Mouse (Mus musculus) left cerebral cortex, postnatal 10 days (tissue): ENCODE data around the gene Itpripl2. TPM values are rescaled to one million over a fixed set of nuclear protein-coding genes. Genes with fewer than 3 reads are reported as not detected.
A peak's percentile ranks its signal among the peaks of the same experiment; 100 is the strongest.

Source experiments
- DNase-seq, 2 experiments: peaks; one replicate each; pipeline ENCODE4 v3.0.0; 2021 to 2022; ENCODE audit warnings: low spot score in 2 of 2, mixed read lengths in 1 of 2; ENCODE audit errors: extremely low spot score in 1 of 2
- intact Hi-C: fragments of 180-260 bp; cut with DNase I; formaldehyde crosslinking; loops from one replicate; pipeline ENCODE4 v1.15.1; 2025
- total RNA-seq, 2 experiments: library from RNA; stranded (reverse); gene quantifications; 2 replicates each; pipeline ENCODE4 v1.2.3; 2021

Gene Itpripl2
- total RNA-seq, 2 experiments from 2014 or later: 3.6 to 3.9 TPM

GRCm38 (mm10) chr7:118490666-118491430, 927 bp downstream of the Itpripl2 start:
- intact Hi-C loops: no loop called here
- peak in 1 of 2 experiments; percentile 56 for DNase-seq

- intact Hi-C loops: no loop called here
- peak in 1 of 2 experiments; percentile 47 for DNase-seq
Observed at GRCm38 (mm10) chr7:118489706-118490665, 1.8 kb downstream of the Itpripl2 start.

GRCm38 (mm10) chr7:118488060-118488664, 3.6 kb downstream of the Itpripl2 start:
- no peak for DNase-seq
- intact Hi-C loops: no loop called here

- no peak for DNase-seq
- intact Hi-C loops: no loop called here
Observed at GRCm38 (mm10) chr7:118486917-118487316, 4.9 kb downstream of the Itpripl2 start.

GRCm38 (mm10) chr7:118483996-118484395, 7.8 kb downstream of the Itpripl2 start:
- no peak for DNase-seq
- intact Hi-C loops: no loop called here

GRCm38 (mm10) chr7:118482001-118482400, 9.8 kb downstream of the Itpripl2 start:
- intact Hi-C loops: no loop called here

GRCm38 (mm10) chr7:118481047-118481810, 10.5 kb downstream of the Itpripl2 start:
- DNase-seq: no peak
- intact Hi-C loops: no loop called here

More at GRCm38 (mm10) chr7:118482001-118482400, 9.8 kb downstream of the Itpripl2 start:
- no peak for DNase-seq

- DNase-seq: no peak
- intact Hi-C loops: no loop called here
Observed at GRCm38 (mm10) chr7:118480160-118480709, 11.5 kb downstream of the Itpripl2 start.

GRCm38 (mm10) chr7:118478835-118479312, 12.9 kb downstream of the Itpripl2 start:
- intact Hi-C loops: no loop called here
- no peak for DNase-seq

GRCm38 (mm10) chr7:118476428-118476827, 15.3 kb downstream of the Itpripl2 start:
- intact Hi-C loops: no loop called here
- DNase-seq: no peak

GRCm38 (mm10) chr7:118475008-118475705, 16.6 kb downstream of the Itpripl2 start:
- DNase-seq: no peak
- intact Hi-C loops: no loop called here

- no peak for DNase-seq
- intact Hi-C loops: no loop called here
Observed at GRCm38 (mm10) chr7:118472886-118473285, 18.9 kb downstream of the Itpripl2 start.

GRCm38 (mm10) chr7:118468060-118468459, 23.7 kb downstream of the Itpripl2 start:
- no peak for DNase-seq
- intact Hi-C loops: no loop called here

- intact Hi-C loops: no loop called here
- DNase-seq: no peak
Observed at GRCm38 (mm10) chr7:118464432-118464831, 27.3 kb downstream of the Itpripl2 start.

- no peak for DNase-seq
- intact Hi-C loops: no loop called here
Observed at GRCm38 (mm10) chr7:118462818-118463762, 28.7 kb downstream of the Itpripl2 start.

- DNase-seq: no peak
- intact Hi-C loops: no loop called here
Observed at GRCm38 (mm10) chr7:118461400-118462136, 30.2 kb downstream of the Itpripl2 start.
